Mouse (Mus musculus) bone marrow, adult 2 months (tissue): ENCODE results near the gene Madcam1. TPM values are rescaled to one million over a fixed set of nuclear protein-coding genes. Genes with fewer than 3 reads are reported as not detected.

Experiments
- H3K27ac ChIP-seq: fragments of 200-500 bp; 2 replicates; pipeline ENCODE4 v1.5.1; 2012; ENCODE audit warnings: low read depth, mild to moderate bottlenecking, control low read depth, inconsistent platforms, low read length; ENCODE audit not compliant: control insufficient read depth, poor library complexity, insufficient read depth
- H3K4me1 ChIP-seq: fragments of 200-500 bp; 2 replicates; pipeline ENCODE4 v1.6.1; 2011; ENCODE audit warnings: low read length; ENCODE audit not compliant: control insufficient read depth, insufficient read depth
- H3K4me3 ChIP-seq: fragments of 200-500 bp; replicated peaks from 2 replicates; pipeline ENCODE3; 2011; ENCODE audit warnings: mild to moderate bottlenecking, low read depth, low read length, control low read depth; ENCODE audit not compliant: control insufficient read depth
- CTCF ChIP-seq: fragments of 200-500 bp; IDR thresholded peaks from 2 replicates; pipeline ENCODE4 v1.5.1; 2011; ENCODE audit warnings: low read length, control low read depth; ENCODE audit not compliant: control insufficient read depth, insufficient read depth
- POLR2A ChIP-seq: fragments of 200-500 bp; IDR thresholded peaks from 2 replicates; pipeline ENCODE4 v1.6.1; 2011; ENCODE audit warnings: low read depth, mild to moderate bottlenecking, control low read depth, low read length, borderline replicate concordance; ENCODE audit not compliant: control insufficient read depth
- WGBS: fragments of 180-500 bp; shearing (Covaris S2); methylation state at CpG from one replicate; pipeline ENCODE4 v1.1.7; 2018; 5-methylcytosine and 5-hydroxymethylcytosine counted together
- polyA plus RNA-seq: library from polyadenylated mRNA; stranded (reverse); fragments of >200 nt; gene quantifications from 2 replicates; pipeline ENCODE4 v1.2.4, GENCODE M21; 2011; ENCODE audit warnings: low replicate concordance; ENCODE audit not compliant: missing spikeins, insufficient read depth, insufficient read length

The Madcam1 gene
- polyA plus RNA-seq, 1 experiment = not detected

GRCm38 (mm10) chr10:79669576-79670057 is 5.3 kb downstream of the Madcam1 start:
- Histone ChIP-seq H3K4me3 (peak overlapping the region; percentile 96), H3K27ac (peak overlapping the region; percentile 84), H3K4me1 (peaks cover 5% of the 10 kb centered on the region)
- WGBS = under 1% methylated on average over 47 of the region's 47 CpGs
- no peak for TF ChIP-seq POLR2A
- TF ChIP-seq CTCF = no peak

GRCm38 (mm10) chr10:79670071-79670888 is 5.9 kb downstream of the Madcam1 start:
- TF ChIP-seq CTCF (no peak), POLR2A (no peak)
- Histone ChIP-seq H3K4me1 (peaks cover 5% of the 10 kb centered on the region), H3K27ac (peak overlapping the region; percentile 7), H3K4me3 (peak overlapping the region; percentile 96)
- WGBS = 40% methylated on average over 15 of the region's 15 CpGs

- TF ChIP-seq CTCF (no peak), POLR2A (no peak)
- H3K4me3 ChIP-seq = no peak overlapping the region
Measured at GRCm38 (mm10) chr10:79671396-79672087, 7.2 kb downstream of the Madcam1 start.

GRCm38 (mm10) chr10:79672088-79672455 is 7.7 kb downstream of the Madcam1 start:
- no peak overlapping the region for H3K27ac ChIP-seq
- 65% methylated on average over 3 of the region's 3 CpGs for WGBS
- TF ChIP-seq CTCF (no peak), POLR2A (no peak)
- H3K4me3 ChIP-seq = no peak overlapping the region
- H3K4me1 ChIP-seq = peaks cover 5% of the 10 kb centered on the region

More at GRCm38 (mm10) chr10:79671396-79672087, 7.2 kb downstream of the Madcam1 start:
- 75% methylated on average over 6 of the region's 6 CpGs for WGBS
- H3K4me1 ChIP-seq = peaks cover 5% of the 10 kb centered on the region
- H3K27ac ChIP-seq = no peak overlapping the region

- WGBS = 84% methylated on average over 3 of the region's 3 CpGs
- TF ChIP-seq CTCF (no peak), POLR2A (no peak)
- Histone ChIP-seq H3K4me3 (no peak overlapping the region), H3K27ac (no peak overlapping the region), H3K4me1 (peaks cover 5% of the 10 kb centered on the region)
Measured at GRCm38 (mm10) chr10:79673054-79673453, 8.7 kb downstream of the Madcam1 start.

GRCm38 (mm10) chr10:79675346-79676035 is 11.1 kb downstream of the Madcam1 start:
- Histone ChIP-seq H3K4me3 (no peak overlapping the region), H3K4me1 (peaks cover 1% of the 10 kb centered on the region; the same call in 1 of the 2 replicates), H3K27ac (no peak overlapping the region)
- TF ChIP-seq POLR2A (no peak), CTCF (no peak)
- WGBS = 92% methylated on average over 44 of the region's 44 CpGs

GRCm38 (mm10) chr10:79680606-79681495 is 16.5 kb downstream of the Madcam1 start:
- Histone ChIP-seq H3K4me3 (peak overlapping the region; percentile 64), H3K4me1 (peaks cover 12% of the 10 kb centered on the region), H3K27ac (peak overlapping the region; percentile 98)
- TF ChIP-seq POLR2A (no peak), CTCF (no peak)
- 36% methylated on average over 11 of the region's 11 CpGs for WGBS
